Mouse (Mus musculus) CH12.LX (cell line): ENCODE measurements at regions not wholly inside any gene's neighbourhood (a gene's known extent, or its start where the extent isn't known, plus 50 kb on each side); places are given as distances from the start of the nearest gene placed in this dataset.

Experiments
- DNase-seq: peaks from one replicate; pipeline ENCODE4 v3.0.0-alpha.2; 2013; ENCODE audit errors: extremely low read depth
- H3K27ac ChIP-seq: 2 replicates; pipeline ENCODE4 v1.5.1; 2012; ENCODE audit warnings: low read depth, mild to moderate bottlenecking, control low read depth, moderate library complexity; ENCODE audit not compliant: insufficient read depth
- H3K27me3 ChIP-seq: replicated peaks from 2 replicates; pipeline ENCODE3; 2012; ENCODE audit warnings: inconsistent platforms
- H3K36me3 ChIP-seq, 2 experiments: replicated peaks in 1 of 2; 2 replicates each; pipeline versions ENCODE3 to v1.6.1; 2012; ENCODE audit warnings: inconsistent platforms in 1 of 2, low read length in 1 of 2, mild to moderate bottlenecking in 1 of 2, mixed read lengths in 1 of 2, moderate library complexity in 1 of 2; ENCODE audit not compliant: control insufficient read depth in 1 of 2, insufficient read depth in 1 of 2
- H3K4me1 ChIP-seq, 2 experiments: 2 replicates each; pipeline ENCODE4 v1.6.1; 2012; ENCODE audit warnings: inconsistent platforms in 1 of 2, moderate library complexity in 1 of 2; ENCODE audit not compliant: insufficient read depth in 2 of 2, control insufficient read depth in 1 of 2
- H3K4me2 ChIP-seq: 2 replicates; pipeline ENCODE4 v1.6.1; 2012; ENCODE audit warnings: low read depth, mild to moderate bottlenecking, control low read depth; ENCODE audit not compliant: poor library complexity, insufficient read depth, severe bottlenecking
- H3K4me3 ChIP-seq, 3 experiments: fragments of 150-350 bp in 1 of 3; sonication (generic) in 1 of 3; replicated peaks in 1 of 3; 2 replicates each; pipeline versions ENCODE3 to v1.5.1; 2011 to 2012; ENCODE audit warnings: low read depth in 2 of 3, low read length in 2 of 3, mild to moderate bottlenecking in 2 of 3, moderate library complexity in 2 of 3, control low read depth in 1 of 3, improper control_type of control experiment in 1 of 3, inconsistent platforms in 1 of 3, mixed read lengths in 1 of 3; ENCODE audit not compliant: poor library complexity in 1 of 3
- H3K79me2 ChIP-seq: replicated peaks from 2 replicates; pipeline ENCODE4 v1.6.1; 2012; ENCODE audit warnings: mild to moderate bottlenecking, moderate library complexity; ENCODE audit not compliant: control insufficient read depth, poor library complexity, insufficient read depth, severe bottlenecking; ENCODE audit errors: extremely low read depth
- H3K9ac ChIP-seq: 2 replicates; pipeline ENCODE4 v1.6.1; 2012; ENCODE audit warnings: low read depth, mild to moderate bottlenecking, control low read depth, moderate library complexity; ENCODE audit not compliant: insufficient read depth
- H3K9me3 ChIP-seq: replicated peaks from 2 replicates; pipeline ENCODE3; 2012; ENCODE audit warnings: low read length, inconsistent platforms, mixed read lengths
- CHD1 ChIP-seq: IDR thresholded peaks from 2 replicates; pipeline ENCODE4 v1.6.1; 2012; ENCODE audit warnings: low read depth, low read length, improper control_type of control experiment, inconsistent platforms
- CHD2 ChIP-seq: IDR thresholded peaks from 2 replicates; pipeline ENCODE4 v1.6.1; 2011; ENCODE audit warnings: low read length, improper control_type of control experiment
- CTCF ChIP-seq, 2 experiments: IDR thresholded peaks in 1 of 2; conservative IDR thresholded peaks in 1 of 2; 2 replicates each; pipeline ENCODE4 v1.5.1; 2011 to 2012; ENCODE audit warnings: low read depth in 2 of 2, low read length in 2 of 2, improper control_type of control experiment in 1 of 2, inconsistent platforms in 1 of 2, mild to moderate bottlenecking in 1 of 2, moderate library complexity in 1 of 2
- E2F4 ChIP-seq: IDR thresholded peaks from 2 replicates; pipeline ENCODE4 v1.6.1; 2011; ENCODE audit warnings: low read depth, low read length, improper control_type of control experiment; ENCODE audit not compliant: insufficient replicate concordance
- ELF1 ChIP-seq: IDR thresholded peaks from 2 replicates; pipeline ENCODE4 v1.6.1; 2014; ENCODE audit warnings: low read depth, mild to moderate bottlenecking, inconsistent platforms, low read length, improper control_type of control experiment
- GABPA ChIP-seq: IDR thresholded peaks from 2 replicates; pipeline ENCODE4 v1.6.1; 2012; ENCODE audit warnings: low read depth, low read length, improper control_type of control experiment, inconsistent platforms; ENCODE audit not compliant: insufficient replicate concordance
- IRF4 ChIP-seq: IDR thresholded peaks from 2 replicates; pipeline ENCODE4 v1.6.1; 2014; ENCODE audit warnings: low read depth, mild to moderate bottlenecking, inconsistent platforms, low read length, improper control_type of control experiment
- JUN ChIP-seq: IDR thresholded peaks from 2 replicates; pipeline ENCODE4 v1.6.1; 2011; ENCODE audit warnings: low read depth, mild to moderate bottlenecking, low read length, improper control_type of control experiment, moderate library complexity; ENCODE audit not compliant: insufficient read depth
- MAZ ChIP-seq: IDR thresholded peaks from 2 replicates; pipeline ENCODE4 v1.6.1; 2012; ENCODE audit warnings: low read depth, mild to moderate bottlenecking, inconsistent platforms, low read length, improper control_type of control experiment, moderate library complexity
- MXI1 ChIP-seq: IDR thresholded peaks from 2 replicates; pipeline ENCODE4 v1.6.1; 2011; ENCODE audit warnings: mild to moderate bottlenecking, low read depth, low read length, improper control_type of control experiment
- NELFE ChIP-seq: IDR thresholded peaks from 2 replicates; pipeline ENCODE4 v1.6.1; 2011; ENCODE audit warnings: low read depth, low read length, improper control_type of control experiment
- POLR2A ChIP-seq: IDR thresholded peaks from 2 replicates; pipeline ENCODE4 v1.6.1; 2011; ENCODE audit warnings: low read depth, mild to moderate bottlenecking, improper control_type of control experiment, low read length
- POLR2AphosphoS2 ChIP-seq: IDR thresholded peaks from 2 replicates; pipeline ENCODE4 v1.6.1; 2011; ENCODE audit warnings: low read depth, low read length, improper control_type of control experiment
- RAD21 ChIP-seq: IDR thresholded peaks from 2 replicates; pipeline ENCODE4 v1.6.1; 2011; ENCODE audit warnings: low read depth, mild to moderate bottlenecking, low read length, improper control_type of control experiment, moderate library complexity
- SIN3A ChIP-seq: IDR thresholded peaks from 2 replicates; pipeline ENCODE4 v1.6.1; 2012; ENCODE audit warnings: low read length, improper control_type of control experiment, inconsistent platforms
- SMC3 ChIP-seq: IDR thresholded peaks from 2 replicates; pipeline ENCODE4 v1.6.1; 2011; ENCODE audit warnings: low read depth, low read length, improper control_type of control experiment
- TBP ChIP-seq: conservative IDR thresholded peaks from 2 replicates; pipeline ENCODE4 v1.6.1; 2011; ENCODE audit warnings: low read depth, low read length, improper control_type of control experiment
- TCF12 ChIP-seq: IDR thresholded peaks from 2 replicates; pipeline ENCODE4 v1.6.1; 2014; ENCODE audit warnings: low read depth, mild to moderate bottlenecking, inconsistent platforms, low read length, improper control_type of control experiment
- USF2 ChIP-seq: conservative IDR thresholded peaks from 2 replicates; pipeline ENCODE4 v1.6.1; 2011; ENCODE audit warnings: low read depth, low read length, improper control_type of control experiment
- ZC3H11A ChIP-seq: IDR thresholded peaks from 2 replicates; pipeline ENCODE4 v1.6.1; 2012; ENCODE audit warnings: low read depth, mild to moderate bottlenecking, inconsistent platforms, low read length, improper control_type of control experiment
- ZMIZ1 ChIP-seq: IDR thresholded peaks from 2 replicates; pipeline ENCODE4 v1.6.1; 2012; ENCODE audit warnings: low read depth, mild to moderate bottlenecking, inconsistent platforms, low read length, improper control_type of control experiment
- ZNF384 ChIP-seq: IDR thresholded peaks from 2 replicates; pipeline ENCODE4 v1.6.1; 2012; ENCODE audit warnings: low read depth, low read length, improper control_type of control experiment, inconsistent platforms
- dilution Hi-C: fragments of 300-500 bp; cut with MboI; formaldehyde crosslinking; loops from 2 replicates; pipeline ENCODE4 v1.14.3; 2020; ENCODE audit warnings: low sequenced_read_pairs; ENCODE audit not compliant: extremely low pct_unique_long_range_greater_than_20kb, extremely low pct_ligation_motif_present
- in situ Hi-C: fragments of 300-500 bp; cut with MboI; formaldehyde crosslinking; loops from 3 replicates; pipeline ENCODE4 v1.14.3; 2019; ENCODE audit warnings: low sequenced_read_pairs, low pct_ligation_motif_present, low pct_unique_long_range_greater_than_20kb, mixed read lengths

- no peak overlapping the region for H3K9ac ChIP-seq
- no peak overlapping the region for H3K27ac ChIP-seq
- H3K4me3 ChIP-seq, result no peak overlapping the region
- in situ Hi-C loops (loop anchor here (10.0 kb wide), 1 partner anchor 353 kb away; no protein-coding TSS in a partner anchor), dilution Hi-C loops (no loop called here)
- H3K4me1 ChIP-seq, result peaks cover 6 to 13% of the 10 kb centered on the region in 2 experiments
- no peaks in the 10 kb centered on the region for H3K36me3 ChIP-seq
- no peak overlapping the region for H3K4me2 ChIP-seq
- TF ChIP-seq SMC3 (peak; percentile 58), RAD21 (peak; percentile 59), ZMIZ1 (no peak), CTCF (conservative IDR thresholded peaks at IDR 0.05 in 1 of 2, IDR thresholded peaks at IDR 0.05 in 1 of 2; ENCODE audit: low read depth in 2 of 2, low read length in 2 of 2) (peak in 1 of 2 experiments; percentile 64; a peak in 2 of 4 replicates), ZC3H11A (0 out of 2 replicates have a peak, but pooled peaks have one; percentile 13)
- H3K79me2 ChIP-seq, result no peaks in the 10 kb centered on the region
- DNase-seq, result peak; percentile 9
- H3K9me3 ChIP-seq, result no peaks in the 10 kb centered on the region
- no peaks in the 10 kb centered on the region for H3K27me3 ChIP-seq
Measured at GRCm38 (mm10) chr4:35308221-35308620, 82.2 kb upstream of the C9orf72 start.

GRCm38 (mm10) chr4:35305210-35305609, 79.2 kb upstream of the C9orf72 start:
- Histone ChIP-seq H3K4me3 (no peak overlapping the region), H3K27me3 (no peaks in the 10 kb centered on the region), H3K4me2 (no peak overlapping the region), H3K36me3 (no peaks in the 10 kb centered on the region), H3K27ac (no peak overlapping the region), H3K79me2 (no peaks in the 10 kb centered on the region), H3K4me1 (peaks cover 4% of the 10 kb centered on the region in 2 experiments), H3K9me3 (no peaks in the 10 kb centered on the region), H3K9ac (no peak overlapping the region)
- dilution Hi-C loops, result no loop called here
- DNase-seq, result no peak
- TF ChIP-seq CHD1 (no peak), SIN3A (no peak), CTCF (conservative IDR thresholded peaks at IDR 0.05 in 1 of 2, IDR thresholded peaks at IDR 0.05 in 1 of 2; ENCODE audit: low read depth in 2 of 2, low read length in 2 of 2) (no peak), POLR2A (no peak), IRF4 (no peak), TCF12 (no peak), JUN (no peak), RAD21 (no peak), USF2 (no peak), ELF1 (no peak), TBP (no peak), MAZ (no peak), GABPA (no peak), E2F4 (no peak), MXI1 (no peak), POLR2AphosphoS2 (no peak), ZNF384 (no peak), CHD2 (no peak), ZMIZ1 (no peak), NELFE (no peak)
- in situ Hi-C loops, result loop anchor here (10.0 kb wide), 1 partner anchor 350 kb away; no protein-coding TSS in a partner anchor
